In the genomic region with DNA sequence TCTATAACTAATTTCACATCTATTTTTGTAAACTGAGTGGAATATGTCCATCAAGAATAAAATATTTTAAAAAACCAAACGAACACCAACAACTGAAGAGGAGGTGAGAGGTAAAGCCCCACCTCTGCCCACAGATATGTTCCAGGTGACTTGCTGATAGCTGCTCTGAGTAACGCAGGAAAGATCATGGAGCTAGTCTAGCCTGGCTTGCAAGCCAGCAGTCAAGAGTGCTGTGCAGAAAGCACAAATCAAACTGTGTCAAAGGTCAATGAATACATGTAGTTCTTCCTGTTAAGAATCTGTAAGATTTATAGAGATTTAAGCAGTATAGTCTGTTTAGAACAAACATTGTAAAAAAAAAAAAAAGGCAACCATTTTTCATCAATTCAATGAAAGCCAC, we compare ENCODE assay signal across 16 mouse cellular contexts.
"Had no signal": no experiment of that assay in that cellular context is flagged by ENCODE, and none has a peak within 500 bp of the region (broad histone marks: within the 10 kb centered on the region; RNA-seq: fewer than 3 reads in every experiment).

No protein-coding gene starts in this region.

- H3K36me3 ChIP-seq: stomach, embryonic 15.5 days had no signal

- H3K9me3 ChIP-seq: neural tube, embryonic 12.5 days; neural tube, embryonic 13.5 days; neural tube, embryonic 15.5 days; stomach, embryonic 15.5 days had no signal

- H3K9ac ChIP-seq: neural tube, embryonic 12.5 days; neural tube, embryonic 13.5 days; neural tube, embryonic 15.5 days; stomach, embryonic 15.5 days had no signal

- H3K27ac ChIP-seq: neural tube, embryonic 12.5 days; neural tube, embryonic 13.5 days; neural tube, embryonic 15.5 days; stomach, embryonic 15.5 days had no signal

- H3K27me3 ChIP-seq: neural tube, embryonic 12.5 days; neural tube, embryonic 13.5 days; neural tube, embryonic 15.5 days; stomach, embryonic 15.5 days had no signal

- H3K4me2 ChIP-seq: neural tube, embryonic 12.5 days; neural tube, embryonic 13.5 days; neural tube, embryonic 15.5 days; stomach, embryonic 15.5 days had no signal

- H3K4me3 ChIP-seq: neural tube, embryonic 12.5 days; neural tube, embryonic 13.5 days; neural tube, embryonic 15.5 days; stomach, embryonic 15.5 days had no signal

- DNase-seq: retina, postnatal 1 day; right cerebral cortex, adult 18-20 months; right cerebral cortex, postnatal 14 days; right cerebral cortex, postnatal 25 days; right cerebral cortex, postnatal 4 days; spleen, adult 18-20 months; thymus, adult 18-20 months; thymus, adult 2 months; thymus, postnatal 14 days; thymus, postnatal 25 days; thymus, postnatal 36 days; thymus, postnatal 4 days had no signal

- H3K4me1 ChIP-seq: neural tube, embryonic 12.5 days; neural tube, embryonic 13.5 days; neural tube, embryonic 15.5 days; stomach, embryonic 15.5 days had no signal
